8 mouse cellular contexts compared by ENCODE assay signal in genomic region chr3:51701950-51702349, GRCm38 (mm10). TPM values are rescaled to one million over a fixed set of nuclear protein-coding genes. Genes with fewer than 3 reads are reported as not detected.
DNase-seq lines count a peak whose midpoint lies in the region; ATAC-seq lines count a peak whose summit lies in the region.

No protein-coding gene starts in this region.

- H3K9ac ChIP-seq in heart, embryonic 14.5 days (ENCODE audit: low read length) = peak overlapping the region; percentile 70
- peak overlapping the region; percentile 53 for H3K9ac ChIP-seq in neural tube, embryonic 12.5 days

- H3K4me2 ChIP-seq in heart, embryonic 14.5 days (ENCODE audit: low read length) = peak overlapping the region; percentile 76
- peak overlapping the region; percentile 62 for H3K4me2 ChIP-seq in neural tube, embryonic 12.5 days (replicated peaks)

- peak overlapping the region in 1 of 2 experiments; percentile 74; a peak in 2 of 4 replicates for H3K27ac ChIP-seq in heart, embryonic 14.5 days (replicated peaks in 1 of 2; ENCODE audit: control insufficient read depth in 1 of 2, insufficient read depth in 1 of 2, low read depth in 2 of 2, low read length in 2 of 2)
- peak overlapping the region; percentile 94 for H3K27ac ChIP-seq in forebrain, embryonic 10.5 days
- peak overlapping the region; percentile 90 for H3K27ac ChIP-seq in limb, embryonic 10.5 days
- peak overlapping the region; percentile 91 for H3K27ac ChIP-seq in neural tube, embryonic 12.5 days

- no peak for ATAC-seq in heart, embryonic 14.5 days (ENCODE audit: insufficient number of reproducible peaks, insufficient read depth, low FRiP score, low read depth)
- peak; percentile 75 for ATAC-seq in neural tube, embryonic 12.5 days (ENCODE audit: low FRiP score, low read depth)

- no peaks in the 10 kb centered on the region for H3K36me3 ChIP-seq in heart, embryonic 14.5 days (ENCODE audit: control insufficient read depth, insufficient read depth, low read length)
- peaks cover 7% of the 10 kb centered on the region; the same call in 1 of the 2 replicates for H3K36me3 ChIP-seq in forebrain, embryonic 10.5 days (replicated peaks)
- no peaks in the 10 kb centered on the region for H3K36me3 ChIP-seq in limb, embryonic 10.5 days
- H3K36me3 ChIP-seq in neural tube, embryonic 12.5 days = peaks cover 5% of the 10 kb centered on the region; the same call in 1 of the 2 replicates

- no peaks in the 10 kb centered on the region for H3K27me3 ChIP-seq in heart, embryonic 14.5 days (ENCODE audit: control insufficient read depth, insufficient read depth, low read length)
- no peaks in the 10 kb centered on the region; the same call in 1 of the 2 replicates for H3K27me3 ChIP-seq in forebrain, embryonic 10.5 days (ENCODE audit: poor library complexity, severe bottlenecking)
- no peaks in the 10 kb centered on the region; the same call in 1 of the 2 replicates for H3K27me3 ChIP-seq in limb, embryonic 10.5 days (ENCODE audit: low read depth, poor library complexity, severe bottlenecking)
- no peaks in the 10 kb centered on the region for H3K27me3 ChIP-seq in neural tube, embryonic 12.5 days (replicated peaks)

- no peaks in the 10 kb centered on the region for H3K9me3 ChIP-seq in heart, embryonic 14.5 days (ENCODE audit: control insufficient read depth, low read length)
- H3K9me3 ChIP-seq in forebrain, embryonic 10.5 days = peaks cover 1% of the 10 kb centered on the region; the same call in 1 of the 2 replicates
- H3K9me3 ChIP-seq in limb, embryonic 10.5 days (replicated peaks) = no peaks in the 10 kb centered on the region
- H3K9me3 ChIP-seq in neural tube, embryonic 12.5 days = no peaks in the 10 kb centered on the region

- DNase-seq in heart, adult 9 months (ENCODE audit: low spot score in 2 of 2) = no peak
- peak; percentile 36 for DNase-seq in brain, embryonic 18.5 days (ENCODE audit: low read depth, low spot score)
- peak; percentile 72 for DNase-seq in forebrain, embryonic 10.5 days (ENCODE audit: extremely low spot score, low spot score)
- DNase-seq in limb, embryonic 10.5 days (ENCODE audit: low spot score) = peak; percentile 66
- no peak for DNase-seq in frontal cortex, postnatal 36 days (ENCODE audit: low spot score in 2 of 2)
- DNase-seq in ovary, adult 18-20 months (ENCODE audit: low spot score) = no peak

- H3K4me3 ChIP-seq in heart, embryonic 14.5 days (ENCODE audit: control insufficient read depth in 1 of 2, insufficient read depth in 1 of 2, low read depth in 1 of 2, low read length in 2 of 2) = peak overlapping the region in 1 of 2 experiments; percentile 38; a peak in 2 of 4 replicates
- peak overlapping the region; percentile 50 for H3K4me3 ChIP-seq in forebrain, embryonic 10.5 days
- H3K4me3 ChIP-seq in limb, embryonic 10.5 days = peak overlapping the region; percentile 46
- H3K4me3 ChIP-seq in neural tube, embryonic 12.5 days = peak overlapping the region; percentile 19

- 16% methylated on average over 13 of the region's 13 CpGs for WGBS in heart, embryonic 14.5 days
- WGBS in forebrain, embryonic 10.5 days = 3% methylated on average over 13 of the region's 13 CpGs
- WGBS in limb, embryonic 10.5 days = 3% methylated on average over 13 of the region's 13 CpGs
- WGBS in neural tube, embryonic 12.5 days = under 1% methylated on average over 13 of the region's 13 CpGs

- H3K4me1 ChIP-seq in heart, embryonic 14.5 days (ENCODE audit: control insufficient read depth in 2 of 2, insufficient read depth in 2 of 2, low read length in 2 of 2) = peaks cover 17% of the 10 kb centered on the region in 2 experiments
- H3K4me1 ChIP-seq in forebrain, embryonic 10.5 days = peaks cover 36% of the 10 kb centered on the region
- H3K4me1 ChIP-seq in limb, embryonic 10.5 days = peaks cover 47% of the 10 kb centered on the region
- H3K4me1 ChIP-seq in neural tube, embryonic 12.5 days = peaks cover 37% of the 10 kb centered on the region

RNA-seq across cellular contexts. Expression of gene Mgst2, which starts 41.8 kb away (rescaled TPM):
- polyA plus RNA-seq in heart, embryonic 14.5 days (2014; fragmentation: Nextera tagmentation; extraction: Ambion mirVana) = 3.0 and 5.1 TPM in 2 replicates
- 0.67 TPM in 1 of 2 replicates, not detected in the other for polyA plus RNA-seq in forebrain, embryonic 10.5 days (2016; fragmentation: Nextera tagmentation; extraction: Ambion mirVana)
- polyA plus RNA-seq in limb, embryonic 10.5 days (2016; fragmentation: Nextera tagmentation; extraction: Ambion mirVana) = 0.35 and 0.43 TPM in 2 replicates
- 1.3 and 1.5 TPM in 2 replicates for polyA plus RNA-seq in neural tube, embryonic 12.5 days (2016; fragmentation: Nextera tagmentation; extraction: Ambion mirVana)

Comparison
In these comparisons a context has a peak if more than half of its experiments do, and no peak if none do; other contexts are left out.
1. DNase-seq: peak in brain, embryonic 18.5 days (single experiment), forebrain, embryonic 10.5 days (single experiment) and limb, embryonic 10.5 days (single experiment); none in heart, adult 9 months (0 of 2), frontal cortex, postnatal 36 days (0 of 2) and ovary, adult 18-20 months (single experiment).